Mouse (Mus musculus) limb, embryonic 15.5 days (tissue): ENCODE results near the gene Vti1a. TPM values are rescaled to one million over a fixed set of nuclear protein-coding genes. Genes with fewer than 3 reads are reported as not detected.

ENCODE experiments used
- ATAC-seq: fragments of 200-750 bp; cut with Nextera tagmentation; 2 replicates; pipeline ENCODE4 v1.8.0; 2017; ENCODE audit warnings: low read depth, moderate TSS enrichment; ENCODE audit not compliant: insufficient number of reproducible peaks, low FRiP score, low TSS enrichment
- H3K27ac ChIP-seq: fragments of 300-500 bp; sonication (generic); 2 replicates; pipeline ENCODE4 v1.5.1; 2015; ENCODE audit warnings: moderate library complexity, mild to moderate bottlenecking, inconsistent platforms
- H3K27me3 ChIP-seq: fragments of 300-500 bp; sonication (generic); 2 replicates; pipeline ENCODE4 v1.6.1; 2015; ENCODE audit warnings: inconsistent platforms
- H3K36me3 ChIP-seq: fragments of 300-500 bp; sonication (generic); 2 replicates; pipeline ENCODE4 v1.6.1; 2015; ENCODE audit warnings: inconsistent platforms
- H3K4me1 ChIP-seq: fragments of 300-500 bp; sonication (generic); 2 replicates; pipeline ENCODE4 v1.6.1; 2015; ENCODE audit warnings: inconsistent platforms
- H3K4me2 ChIP-seq: fragments of 300-500 bp; sonication (generic); 2 replicates; pipeline ENCODE4 v1.6.1; 2015; ENCODE audit warnings: mild to moderate bottlenecking, inconsistent platforms
- H3K4me3 ChIP-seq: fragments of 300-500 bp; sonication (generic); 2 replicates; pipeline ENCODE4 v1.5.1; 2015; ENCODE audit warnings: mild to moderate bottlenecking, inconsistent platforms
- H3K9ac ChIP-seq: fragments of 300-500 bp; sonication (generic); 2 replicates; pipeline ENCODE4 v1.6.1; 2015; ENCODE audit warnings: inconsistent platforms
- H3K9me3 ChIP-seq: fragments of 300-500 bp; sonication (generic); 2 replicates; pipeline ENCODE4 v1.6.1; 2016; ENCODE audit warnings: inconsistent platforms
- WGBS: fragments of 180-500 bp; shearing (Covaris S2); methylation state at CpG from one replicate; pipeline ENCODE4 v1.1.7; 2015; 5-methylcytosine and 5-hydroxymethylcytosine counted together
- polyA plus RNA-seq: library from polyadenylated mRNA; unstranded; fragments of >200 nt; fragmentation: Nextera tagmentation; extraction: Ambion mirVana; gene quantifications from 2 replicates; pipeline ENCODE4 v1.2.1, GENCODE M21; 2015

The Vti1a gene
- polyA plus RNA-seq, 1 experiment from 2014 or later: 26.4 TPM

DNA sequence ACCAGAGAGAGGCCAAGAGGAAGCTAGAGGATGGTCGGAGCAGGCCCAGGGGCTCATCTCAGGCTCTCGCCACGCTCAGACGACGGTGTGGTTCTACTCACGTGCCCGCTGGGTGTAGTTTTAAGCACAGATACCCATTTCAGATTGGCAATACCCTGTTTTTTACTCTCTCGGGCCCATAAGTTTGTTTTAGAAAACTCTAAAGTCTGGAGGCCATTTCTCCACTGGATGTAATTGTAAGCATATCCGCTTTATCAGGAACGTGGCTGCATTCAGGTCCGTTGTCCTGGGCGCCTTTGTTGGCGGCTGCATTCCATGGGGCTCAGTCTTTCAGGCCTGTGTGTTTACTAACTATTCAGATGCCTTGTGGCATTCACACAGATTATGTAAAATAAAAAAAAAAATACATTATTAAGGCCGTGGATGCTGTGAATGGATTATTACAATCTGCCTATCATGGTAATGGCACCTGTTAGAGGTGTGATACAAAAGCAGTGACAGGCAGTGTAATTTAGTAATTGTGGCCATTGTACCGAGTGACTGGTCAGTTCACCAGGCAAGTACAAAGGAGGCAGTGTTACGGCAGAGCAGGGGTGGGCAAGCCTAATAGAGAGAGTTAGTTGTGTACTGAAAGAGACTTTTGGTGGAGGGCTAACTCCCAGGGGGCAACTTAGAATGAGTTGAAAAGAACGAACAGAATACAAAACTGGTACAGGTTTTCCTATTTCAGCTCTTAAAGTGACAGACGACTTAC is 106.4 kb downstream of the Vti1a start:
- Histone ChIP-seq H3K9ac (no peak overlapping the region), H3K4me3 (no peak overlapping the region), H3K4me2 (no peak overlapping the region), H3K36me3 (no peaks in the 10 kb centered on the region), H3K4me1 (peaks cover 5% of the 10 kb centered on the region; the same call in 1 of the 2 replicates), H3K9me3 (no peaks in the 10 kb centered on the region), H3K27me3 (no peaks in the 10 kb centered on the region), H3K27ac (no peak overlapping the region)
- 80% methylated on average over 18 of the region's 18 CpGs for WGBS
- no peak for ATAC-seq

DNA sequence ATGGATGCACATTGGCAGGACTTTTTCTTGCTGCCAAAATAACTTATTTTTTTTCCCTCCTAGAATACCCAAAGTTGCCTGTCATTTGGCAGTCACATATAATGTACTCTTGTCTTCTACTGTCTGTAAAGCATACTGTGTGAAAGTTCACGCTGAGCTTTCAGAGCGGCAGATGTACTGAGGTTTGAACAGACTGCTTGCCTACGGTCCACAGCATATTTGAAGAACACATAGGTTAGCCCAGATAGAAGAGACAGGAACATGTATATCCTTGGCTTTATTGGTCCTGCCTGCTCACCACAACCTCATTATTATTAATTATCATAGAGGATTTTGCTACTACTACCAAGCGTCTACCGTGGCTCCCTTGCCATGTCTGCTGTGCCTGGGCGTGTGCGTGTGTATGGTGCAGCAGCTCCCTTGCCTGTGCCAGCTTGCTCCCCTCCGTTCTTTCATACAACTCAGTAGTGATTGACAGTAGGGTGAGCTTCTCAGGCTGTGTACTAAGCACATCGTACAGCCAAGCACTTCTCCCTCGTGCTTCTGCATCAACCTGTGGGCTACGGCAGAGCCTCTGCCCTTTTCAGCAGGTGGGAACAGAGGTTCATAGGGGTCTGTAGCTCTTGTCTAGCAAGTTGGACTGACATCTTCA is 107.1 kb downstream of the Vti1a start:
- H3K4me1 ChIP-seq: peaks cover 5% of the 10 kb centered on the region; the same call in 1 of the 2 replicates
- H3K27me3 ChIP-seq: no peaks in the 10 kb centered on the region
- 82% methylated on average over 11 of the region's 11 CpGs for WGBS
- H3K27ac ChIP-seq: no peak overlapping the region
- H3K9me3 ChIP-seq: no peaks in the 10 kb centered on the region
- H3K9ac ChIP-seq: no peak overlapping the region
- H3K4me3 ChIP-seq: no peak overlapping the region
- H3K36me3 ChIP-seq: no peaks in the 10 kb centered on the region
- no peak for ATAC-seq
- no peak overlapping the region for H3K4me2 ChIP-seq

DNA sequence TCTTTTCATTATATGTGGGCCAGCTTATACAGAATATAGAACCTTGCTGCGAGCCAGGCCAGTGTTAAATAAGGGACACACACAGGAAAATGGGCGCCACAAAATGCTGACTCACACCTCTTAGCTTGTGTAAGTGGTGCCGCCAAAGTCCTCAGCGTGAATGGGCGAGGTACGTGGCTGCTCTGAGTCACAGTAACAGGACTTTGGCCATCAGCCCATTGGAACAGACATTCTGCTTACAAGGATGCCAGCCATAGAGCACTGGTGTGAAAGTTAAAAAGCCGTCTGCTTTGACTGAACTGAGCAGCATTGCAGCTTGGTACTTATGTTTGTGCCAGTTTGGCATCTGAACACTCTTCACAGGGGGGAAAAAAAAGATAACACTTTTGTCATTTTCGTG is 107.9 kb downstream of the Vti1a start:
- WGBS: 52% methylated on average over 8 of the region's 8 CpGs
- Histone ChIP-seq H3K36me3 (no peaks in the 10 kb centered on the region), H3K4me1 (peaks cover 5% of the 10 kb centered on the region; the same call in 1 of the 2 replicates), H3K9me3 (no peaks in the 10 kb centered on the region), H3K4me3 (no peak overlapping the region), H3K4me2 (no peak overlapping the region), H3K27ac (no peak overlapping the region), H3K9ac (no peak overlapping the region), H3K27me3 (no peaks in the 10 kb centered on the region)
- no peak for ATAC-seq

DNA sequence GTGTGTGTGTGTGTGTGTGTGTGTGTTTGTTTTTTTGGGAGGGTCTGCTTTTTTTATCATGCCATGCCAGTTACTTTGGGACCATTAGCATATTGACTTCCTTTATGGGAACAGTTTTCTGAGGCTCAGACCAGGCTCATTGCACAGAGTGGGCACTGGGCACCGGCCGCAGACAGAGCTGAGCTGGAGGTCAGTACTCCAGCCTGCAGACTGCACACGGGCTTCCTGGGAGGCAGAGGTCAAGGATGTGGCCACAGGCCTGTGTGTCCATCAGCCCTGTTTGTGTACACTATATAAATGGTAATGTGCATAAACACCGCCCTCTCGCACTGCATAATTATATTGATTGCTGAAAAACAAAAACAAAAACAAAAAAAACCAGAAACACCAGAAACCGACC is 108.4 kb downstream of the Vti1a start:
- no peaks in the 10 kb centered on the region for H3K36me3 ChIP-seq
- H3K4me2 ChIP-seq: no peak overlapping the region
- H3K9me3 ChIP-seq: no peaks in the 10 kb centered on the region
- no peak overlapping the region for H3K9ac ChIP-seq
- no peak overlapping the region for H3K4me3 ChIP-seq
- 83% methylated on average over 6 of the region's 6 CpGs for WGBS
- no peak overlapping the region for H3K27ac ChIP-seq
- peaks cover 5% of the 10 kb centered on the region; the same call in 1 of the 2 replicates for H3K4me1 ChIP-seq
- ATAC-seq: no peak
- H3K27me3 ChIP-seq: no peaks in the 10 kb centered on the region

DNA sequence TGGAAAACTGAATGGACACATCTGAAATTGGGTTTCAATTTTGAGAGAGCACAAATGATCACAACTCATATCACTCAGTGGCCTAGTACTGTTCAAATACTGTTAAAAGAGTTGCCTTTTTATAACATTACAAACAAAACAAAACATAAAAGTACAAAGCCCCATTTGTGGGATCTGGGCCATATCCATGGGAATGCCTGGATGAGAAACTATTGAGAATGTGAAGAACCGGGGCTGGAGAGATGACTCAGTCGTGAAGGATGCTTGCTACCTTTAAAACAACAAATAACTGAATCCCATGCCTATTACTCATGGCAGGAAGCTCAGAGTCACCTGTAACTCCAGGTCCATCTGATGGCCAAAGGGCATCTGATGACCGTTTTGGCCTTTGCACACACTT is 124.2 kb downstream of the Vti1a start:
- Histone ChIP-seq H3K27me3 (no peaks in the 10 kb centered on the region), H3K4me2 (no peak overlapping the region), H3K9me3 (no peaks in the 10 kb centered on the region), H3K36me3 (no peaks in the 10 kb centered on the region), H3K9ac (no peak overlapping the region), H3K4me1 (no peaks in the 10 kb centered on the region), H3K27ac (no peak overlapping the region), H3K4me3 (no peak overlapping the region)
- WGBS: 73% methylated on average over 3 of the region's 3 CpGs
- no peak for ATAC-seq

DNA sequence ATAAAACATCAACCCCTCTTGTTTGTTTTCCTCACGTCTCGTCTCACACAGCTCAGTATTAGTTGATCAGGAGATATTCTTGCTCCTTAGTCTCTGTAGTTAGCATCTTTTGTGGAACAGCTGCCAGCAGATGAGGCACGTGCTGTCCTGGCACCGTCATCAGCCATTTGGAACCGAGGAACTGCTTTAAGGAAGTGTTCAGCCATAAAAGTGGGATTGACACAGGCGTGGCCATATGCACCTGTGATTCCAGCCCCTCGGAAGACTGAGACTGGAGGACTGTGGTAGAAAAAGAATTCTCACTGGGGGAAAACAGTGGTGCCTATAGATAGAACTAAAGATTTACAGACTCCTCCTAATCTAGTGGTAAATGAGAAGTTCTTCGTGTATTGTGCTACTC is 127.5 kb downstream of the Vti1a start:
- Histone ChIP-seq H3K4me3 (no peak overlapping the region), H3K4me1 (no peaks in the 10 kb centered on the region), H3K4me2 (no peak overlapping the region), H3K27me3 (no peaks in the 10 kb centered on the region), H3K9ac (no peak overlapping the region), H3K27ac (no peak overlapping the region), H3K9me3 (no peaks in the 10 kb centered on the region), H3K36me3 (no peaks in the 10 kb centered on the region)
- WGBS: 81% methylated on average over 8 of the region's 8 CpGs
- no peak for ATAC-seq

DNA sequence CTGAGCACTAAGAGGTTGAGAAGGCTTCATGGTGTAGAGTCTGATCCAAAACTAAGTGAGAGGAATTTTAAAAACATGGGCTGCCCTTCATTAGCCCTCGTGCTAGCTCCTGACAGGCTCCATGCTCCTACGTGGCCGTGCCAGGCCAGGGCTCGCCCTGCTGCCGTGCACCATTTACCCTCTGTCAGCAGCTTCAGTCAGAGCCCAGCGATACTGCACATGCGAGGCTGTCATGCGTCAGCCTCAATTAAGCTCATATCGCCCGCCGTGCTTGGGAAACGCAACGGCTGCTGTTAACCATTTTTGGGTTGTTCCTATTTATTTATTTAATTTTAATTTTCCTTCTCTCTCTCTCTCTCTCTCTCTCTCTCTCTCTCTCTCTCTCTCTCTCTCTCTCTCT is 133.0 kb downstream of the Vti1a start:
- WGBS: 56% methylated on average over 13 of the region's 13 CpGs
- H3K9ac ChIP-seq: no peak overlapping the region
- no peak overlapping the region for H3K4me3 ChIP-seq
- no peak for ATAC-seq
- H3K9me3 ChIP-seq: no peaks in the 10 kb centered on the region
- H3K36me3 ChIP-seq: no peaks in the 10 kb centered on the region
- H3K4me1 ChIP-seq: no peaks in the 10 kb centered on the region
- H3K4me2 ChIP-seq: no peak overlapping the region
- H3K27ac ChIP-seq: no peak overlapping the region
- no peaks in the 10 kb centered on the region for H3K27me3 ChIP-seq

DNA sequence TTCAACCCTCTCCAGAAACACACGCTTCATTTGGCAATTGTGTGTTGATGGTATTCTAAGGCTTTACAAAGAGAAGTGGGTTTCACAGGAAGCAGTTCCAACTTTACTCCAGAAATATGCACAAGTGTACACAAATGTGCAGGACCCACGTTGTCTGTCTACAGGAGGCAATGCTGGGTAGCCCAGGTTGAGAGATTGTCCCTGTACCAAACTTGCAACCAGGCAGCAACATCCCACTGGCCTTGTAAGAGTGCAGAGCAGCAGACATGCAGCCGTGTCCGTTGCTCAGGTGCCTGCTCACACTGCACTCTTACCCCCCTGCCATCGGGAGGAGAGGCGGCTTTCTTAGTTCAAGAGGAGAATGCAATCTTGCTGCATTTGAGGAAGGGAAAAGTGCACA is 133.4 kb downstream of the Vti1a start:
- H3K4me1 ChIP-seq: no peaks in the 10 kb centered on the region
- H3K27me3 ChIP-seq: no peaks in the 10 kb centered on the region
- H3K9me3 ChIP-seq: no peaks in the 10 kb centered on the region
- H3K36me3 ChIP-seq: no peaks in the 10 kb centered on the region
- H3K27ac ChIP-seq: no peak overlapping the region
- 64% methylated on average over 6 of the region's 6 CpGs for WGBS
- no peak overlapping the region for H3K4me2 ChIP-seq
- ATAC-seq: no peak
- no peak overlapping the region for H3K4me3 ChIP-seq
- H3K9ac ChIP-seq: no peak overlapping the region

DNA sequence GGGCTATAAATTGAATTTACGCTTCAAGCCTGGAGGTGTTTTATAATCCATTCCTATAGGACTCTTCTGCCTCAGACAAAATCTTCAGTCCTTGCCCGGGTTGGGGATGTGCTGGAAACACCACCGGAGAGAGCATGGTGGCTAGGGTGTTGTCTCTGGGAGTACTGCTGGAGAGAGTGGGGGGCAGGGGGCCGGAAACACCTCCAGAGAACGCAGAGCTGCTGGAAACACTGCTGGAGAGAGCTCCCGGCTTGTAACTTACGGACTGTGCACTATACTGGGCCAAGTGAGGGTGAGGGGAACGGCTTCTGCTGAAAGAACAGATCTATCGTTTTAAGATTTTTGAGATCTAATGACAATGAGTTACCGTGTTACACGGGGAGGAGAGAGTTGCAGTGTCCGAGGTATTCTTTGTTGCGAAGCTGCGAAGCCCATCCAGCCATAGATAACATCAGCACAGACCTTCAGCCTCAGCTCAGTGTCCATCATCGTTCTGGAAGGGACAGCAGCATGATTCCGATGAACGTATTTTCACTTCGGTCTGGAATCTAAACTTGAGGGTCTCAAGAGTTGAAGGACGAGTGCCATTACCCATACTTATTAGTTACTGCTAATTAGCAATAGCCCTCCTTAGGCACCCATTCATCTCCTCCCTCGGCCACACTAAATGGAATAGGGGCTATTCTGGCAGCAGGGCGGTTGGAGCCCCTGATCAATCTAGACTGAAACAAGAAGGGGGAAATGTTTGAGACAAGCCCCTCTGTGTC is 140.4 kb downstream of the Vti1a start:
- WGBS: 34% methylated on average over 21 of the region's 21 CpGs
- Histone ChIP-seq H3K9me3 (no peaks in the 10 kb centered on the region), H3K4me1 (peaks cover 15% of the 10 kb centered on the region), H3K27ac (no peak overlapping the region), H3K4me3 (no peak overlapping the region), H3K9ac (no peak overlapping the region), H3K4me2 (peak overlapping the region; percentile 32; the same call in 1 of the 2 replicates), H3K27me3 (no peaks in the 10 kb centered on the region), H3K36me3 (no peaks in the 10 kb centered on the region)
- no peak for ATAC-seq

DNA sequence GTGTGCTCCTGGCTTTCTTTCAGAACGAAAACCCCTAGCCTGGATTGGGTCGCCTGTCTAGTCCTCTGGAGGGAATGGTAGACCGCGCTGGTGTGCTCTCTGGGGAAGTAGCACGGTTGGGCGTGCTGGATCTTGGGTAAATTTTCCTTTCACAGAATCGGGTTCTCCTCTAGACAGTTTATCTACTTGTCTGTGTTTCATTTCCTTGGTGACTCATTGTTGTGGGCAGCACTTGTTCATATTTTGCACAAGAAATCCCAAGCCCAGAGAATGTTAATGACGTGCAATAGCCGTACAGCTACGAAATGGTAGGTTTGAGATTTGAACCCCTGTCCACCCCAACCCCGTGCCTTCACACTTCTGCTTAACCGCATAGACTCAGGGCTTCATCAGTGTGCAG is 145.9 kb downstream of the Vti1a start:
- Histone ChIP-seq H3K9ac (no peak overlapping the region), H3K4me2 (no peak overlapping the region), H3K27me3 (no peaks in the 10 kb centered on the region), H3K9me3 (no peaks in the 10 kb centered on the region), H3K27ac (no peak overlapping the region), H3K4me3 (no peak overlapping the region), H3K4me1 (0 out of 2 replicates have a peak, but pooled peaks cover 3% of the 10 kb centered on the region), H3K36me3 (no peaks in the 10 kb centered on the region)
- 85% methylated on average over 12 of the region's 12 CpGs for WGBS
- ATAC-seq: no peak

DNA sequence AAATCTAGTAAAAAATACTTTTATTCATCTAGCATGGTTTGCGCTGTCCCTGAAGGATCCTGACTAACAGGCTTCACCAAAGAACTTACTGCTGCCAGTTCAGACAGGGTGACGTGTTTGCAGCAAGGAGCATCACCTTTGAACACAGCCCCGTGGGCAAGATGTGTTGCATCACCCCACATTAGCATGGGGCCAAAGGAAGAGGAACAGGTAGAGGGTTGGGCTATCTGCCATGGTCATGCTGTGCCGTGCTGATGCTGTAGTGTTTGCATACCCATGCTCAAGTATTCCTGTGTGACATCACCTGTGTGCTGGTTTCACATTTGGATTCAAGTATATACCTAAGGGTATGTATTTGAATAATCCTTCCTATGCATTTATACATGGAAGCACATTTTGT is 147.6 kb downstream of the Vti1a start:
- Histone ChIP-seq H3K27ac (no peak overlapping the region), H3K36me3 (no peaks in the 10 kb centered on the region), H3K4me2 (no peak overlapping the region), H3K9ac (no peak overlapping the region), H3K4me1 (no peaks in the 10 kb centered on the region), H3K9me3 (no peaks in the 10 kb centered on the region), H3K27me3 (no peaks in the 10 kb centered on the region), H3K4me3 (no peak overlapping the region)
- WGBS: 74% methylated on average over 4 of the region's 4 CpGs
- no peak for ATAC-seq
